Mouse (Mus musculus) mesoderm, embryonic 11.5 days (tissue): ENCODE data around the gene Wdr6.

Source experiments
- DNase-seq: peaks from one replicate; pipeline ENCODE4 v3.0.0-alpha.2; 2012; ENCODE audit warnings: low read depth, low spot score

Gene Wdr6

DNA sequence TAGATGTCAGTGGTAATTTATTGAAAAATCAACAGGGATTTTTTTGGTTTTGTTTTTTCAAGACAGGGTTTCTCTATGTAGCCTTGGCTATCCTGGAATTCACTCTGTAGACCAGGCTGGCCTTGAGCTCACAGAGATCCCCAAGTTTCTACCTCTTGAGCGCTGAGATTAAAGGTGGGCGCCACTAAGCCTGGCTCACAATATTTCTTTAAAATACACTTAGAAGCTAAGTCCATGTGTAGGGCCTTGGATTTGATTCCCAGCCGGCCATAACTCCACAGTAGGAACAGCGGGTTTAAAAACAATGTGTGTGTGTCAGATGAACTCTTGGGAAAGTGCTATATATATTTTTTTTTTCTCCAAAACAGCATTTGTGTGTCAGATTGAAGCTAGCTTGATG, 55.2 kb downstream of the Wdr6 start:
- DNase-seq: no peak
